Mouse (Mus musculus): ENCODE data around the gene Prkg1. TPM values are rescaled to one million over a fixed set of nuclear protein-coding genes. Genes with fewer than 3 reads are reported as not detected.

The Prkg1 gene
- total and polyA plus RNA-seq, 3 experiments: not detected

DNA sequence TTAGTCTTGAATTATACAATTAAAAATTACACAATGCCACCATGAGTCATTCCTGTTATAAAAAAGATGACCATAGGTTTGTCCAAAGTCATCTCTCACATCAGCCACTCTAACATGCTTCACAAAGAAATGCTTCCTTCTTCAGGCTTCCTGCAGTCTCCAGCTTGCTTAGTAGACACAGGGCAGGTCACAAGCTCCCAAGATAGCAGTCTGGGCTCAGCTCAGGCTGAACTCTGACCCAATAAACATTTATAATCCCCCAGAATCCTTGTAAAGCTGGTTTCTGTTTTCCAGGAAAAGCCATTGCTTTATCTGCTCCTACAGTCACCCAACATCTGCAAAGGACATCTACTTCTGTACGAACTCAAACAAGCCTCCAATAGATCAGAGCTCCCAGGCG is 938.7 kb downstream of the Prkg1 start:
- Histone ChIP-seq H3K27me3 (ENCODE audit: control insufficient read depth in 1 of 2, insufficient read depth in 2 of 2, low read length in 2 of 2) (no peaks in the 10 kb centered on the region), H3K4me1 (ENCODE audit: control insufficient read depth in 1 of 2, insufficient read depth in 2 of 2, low read length in 2 of 2) (no peaks in the 10 kb centered on the region), H3K79me2 (ENCODE audit: control insufficient read depth, insufficient read depth, low read length, poor library complexity) (no peaks in the 10 kb centered on the region), H3K9ac (ENCODE audit: control insufficient read depth, low read depth, low read length, poor library complexity, severe bottlenecking) (no peak overlapping the region), H3K9me3 (replicated peaks; ENCODE audit: insufficient read depth, low read length) (no peaks in the 10 kb centered on the region), H3K27ac (ENCODE audit: control insufficient read depth, low read depth, low read length) (no peak overlapping the region), H3K36me3 (ENCODE audit: control insufficient read depth in 1 of 2, insufficient read depth in 2 of 2, low read length in 2 of 2) (no peaks in the 10 kb centered on the region), H3K4me3 (ENCODE audit: control insufficient read depth in 1 of 2, insufficient read depth in 1 of 2, low read depth in 2 of 2, low read length in 2 of 2) (no peak overlapping the region)
- DNase-seq (ENCODE audit: low read depth, low spot score): no peak
- no peak for TF ChIP-seq CHD1 (IDR thresholded peaks at IDR 0.05; ENCODE audit: low read depth, low read length)

DNA sequence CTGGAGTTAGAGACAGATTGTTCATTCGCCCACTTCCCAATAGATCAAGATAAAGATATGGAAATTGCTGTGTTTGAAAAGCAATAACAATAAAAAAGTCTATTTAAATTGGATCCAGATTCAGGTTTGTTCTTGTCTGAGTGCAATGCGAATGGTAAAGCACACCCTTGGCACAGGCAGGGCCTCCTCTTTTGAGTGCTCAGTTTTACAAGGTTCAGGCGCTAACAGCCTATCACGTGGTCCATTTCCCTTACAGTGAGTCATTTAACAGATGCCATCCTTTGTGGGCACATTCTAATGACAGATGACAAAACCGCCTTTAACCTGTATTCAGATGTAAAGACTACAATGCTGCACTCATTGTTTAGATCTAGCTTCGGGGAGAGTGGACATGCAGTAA is 949.2 kb downstream of the Prkg1 start:
- Histone ChIP-seq H3K27me3 (ENCODE audit: control insufficient read depth in 1 of 2, insufficient read depth in 2 of 2, low read length in 2 of 2) (no peaks in the 10 kb centered on the region), H3K9me3 (replicated peaks; ENCODE audit: insufficient read depth, low read length) (no peaks in the 10 kb centered on the region), H3K27ac (ENCODE audit: control insufficient read depth, low read depth, low read length) (no peak overlapping the region), H3K36me3 (ENCODE audit: control insufficient read depth in 1 of 2, insufficient read depth in 2 of 2, low read length in 2 of 2) (no peaks in the 10 kb centered on the region), H3K4me1 (ENCODE audit: control insufficient read depth in 1 of 2, insufficient read depth in 2 of 2, low read length in 2 of 2) (no peaks in the 10 kb centered on the region), H3K79me2 (ENCODE audit: control insufficient read depth, insufficient read depth, low read length, poor library complexity) (no peaks in the 10 kb centered on the region), H3K9ac (ENCODE audit: control insufficient read depth, low read depth, low read length, poor library complexity, severe bottlenecking) (no peak overlapping the region), H3K4me3 (ENCODE audit: control insufficient read depth in 1 of 2, insufficient read depth in 1 of 2, low read depth in 2 of 2, low read length in 2 of 2) (no peak overlapping the region)
- no peak for DNase-seq (ENCODE audit: low read depth, low spot score)
- TF ChIP-seq TAL1 (IDR thresholded peaks at IDR 0.05; ENCODE audit: low read length) (no peak), MEF2A (IDR thresholded peaks at IDR 0.05; ENCODE audit: extremely low read depth, insufficient replicate concordance, low read depth, low read length, poor library complexity, severe bottlenecking) (no peak), UBTF (IDR thresholded peaks at IDR 0.05; ENCODE audit: borderline replicate concordance, insufficient read depth, low read depth, low read length) (no peak), NELFE (IDR thresholded peaks at IDR 0.05; ENCODE audit: low read depth, low read length) (no peak), CHD2 (IDR thresholded peaks at IDR 0.05; ENCODE audit: low read length) (no peak), MAFK (IDR thresholded peaks at IDR 0.05; ENCODE audit: borderline replicate concordance, low read depth, low read length) (no peak), MAX (IDR thresholded peaks at IDR 0.05; ENCODE audit: low read length) (no peak), MXI1 (IDR thresholded peaks at IDR 0.05; ENCODE audit: low read depth, low read length) (no peak), ZC3H11A (IDR thresholded peaks at IDR 0.05; ENCODE audit: low read depth, low read length) (no peak), RCOR1 (IDR thresholded peaks at IDR 0.05; ENCODE audit: low read depth, low read length) (no peak), KAT2A (conservative IDR thresholded peaks at IDR 0.05; ENCODE audit: low read depth, low read length) (no peak), ZKSCAN1 (IDR thresholded peaks at IDR 0.05; ENCODE audit: low read depth, low read length) (no peak), USF1 (IDR thresholded peaks at IDR 0.05; ENCODE audit: low read depth, low read length) (no peak), SIN3A (IDR thresholded peaks at IDR 0.05; ENCODE audit: low read length) (no peak), CHD1 (IDR thresholded peaks at IDR 0.05; ENCODE audit: low read depth, low read length) (no peak), TBP (IDR thresholded peaks at IDR 0.05; ENCODE audit: low read depth, low read length) (no peak), JUND (IDR thresholded peaks at IDR 0.05; ENCODE audit: low read depth, low read length) (no peak), MYC (IDR thresholded peaks at IDR 0.05; ENCODE audit: low read depth, low read length) (no peak), MYB (IDR thresholded peaks at IDR 0.05; ENCODE audit: low read depth, low read length) (no peak), E2F4 (IDR thresholded peaks at IDR 0.05; ENCODE audit: borderline replicate concordance, low read depth, low read length) (no peak)

Measured in MEL (cell line).